10 mouse cellular contexts compared by ENCODE assay signal in genomic region chr2:129174474-129174873, GRCm38 (mm10). TPM values are rescaled to one million over a fixed set of nuclear protein-coding genes. Genes with fewer than 3 reads are reported as not detected.
DNase-seq lines count a peak whose midpoint lies in the region; ATAC-seq and TF ChIP-seq lines count a peak whose summit lies in the region.
"Had no signal": no experiment of that assay in that cellular context is flagged by ENCODE, and none has a peak within 500 bp of the region (broad histone marks: within the 10 kb centered on the region; RNA-seq: fewer than 3 reads in every experiment).

No protein-coding gene starts in this region.

- no peaks in the 10 kb centered on the region for H3K36me3 ChIP-seq in MEL (ENCODE audit: control insufficient read depth in 1 of 2, insufficient read depth in 2 of 2, low read length in 2 of 2)
- no peaks in the 10 kb centered on the region for H3K36me3 ChIP-seq in liver, embryonic 11.5 days (ENCODE audit: control insufficient read depth, insufficient read depth, low read length)
- H3K36me3 ChIP-seq: embryonic facial prominence, embryonic 15.5 days; stomach, embryonic 15.5 days had no signal

- no peaks in the 10 kb centered on the region for H3K79me2 ChIP-seq in MEL (ENCODE audit: control insufficient read depth, insufficient read depth, low read length, poor library complexity)

- H3K27ac ChIP-seq in MEL (ENCODE audit: control insufficient read depth, low read depth, low read length) = no peak overlapping the region
- no peak overlapping the region for H3K27ac ChIP-seq in liver, embryonic 11.5 days (ENCODE audit: low read depth, low read length)
- H3K27ac ChIP-seq: embryonic facial prominence, embryonic 15.5 days; stomach, embryonic 15.5 days had no signal

- peaks cover 0 to 3% of the 10 kb centered on the region in 2 experiments; a peak in 1 of 4 replicates for H3K4me1 ChIP-seq in MEL (ENCODE audit: control insufficient read depth in 1 of 2, insufficient read depth in 2 of 2, low read length in 2 of 2)
- H3K4me1 ChIP-seq in liver, embryonic 11.5 days (replicated peaks; ENCODE audit: control insufficient read depth, insufficient read depth, low read length) = 0 out of 2 replicates have a peak, but pooled peaks cover 5% of the 10 kb centered on the region
- H3K4me1 ChIP-seq: stomach, embryonic 15.5 days had no signal

- ATAC-seq in liver, embryonic 11.5 days (replicated peaks; ENCODE audit: low FRiP score) = peak; percentile 67; the same call in 1 of the 2 replicates

- no peaks in the 10 kb centered on the region for H3K9me3 ChIP-seq in MEL (replicated peaks; ENCODE audit: insufficient read depth, low read length)
- H3K9me3 ChIP-seq in liver, embryonic 11.5 days (ENCODE audit: control insufficient read depth, low read length) = no peaks in the 10 kb centered on the region
- H3K9me3 ChIP-seq: embryonic facial prominence, embryonic 15.5 days; stomach, embryonic 15.5 days had no signal

- peak; percentile 52 for TF ChIP-seq RAD21 in MEL (IDR thresholded peaks at IDR 0.05; ENCODE audit: low read depth, low read length)

- 43% methylated on average over 7 of the region's 7 CpGs for WGBS in liver, embryonic 11.5 days

- H3K27me3 ChIP-seq in MEL (ENCODE audit: control insufficient read depth in 1 of 2, insufficient read depth in 2 of 2, low read length in 2 of 2) = no peaks in the 10 kb centered on the region; a peak in 1 of 4 replicates
- no peaks in the 10 kb centered on the region for H3K27me3 ChIP-seq in liver, embryonic 11.5 days (replicated peaks; ENCODE audit: control insufficient read depth, insufficient read depth, low read length)
- H3K27me3 ChIP-seq: embryonic facial prominence, embryonic 15.5 days; stomach, embryonic 15.5 days had no signal

- H3K4me2 ChIP-seq in liver, embryonic 11.5 days = no peak overlapping the region
- H3K4me2 ChIP-seq: embryonic facial prominence, embryonic 15.5 days; stomach, embryonic 15.5 days had no signal

- DNase-seq in 3T3-L1 (ENCODE audit: low read depth, low spot score) (peak; percentile 83), MEL (ENCODE audit: low read depth, low spot score) (no peak)
- DNase-seq in cerebellum, postnatal 14 days = peak; percentile 84 to 85
- DNase-seq in gastrocnemius, postnatal 25 days = peak; percentile 22
- DNase-seq in kidney, adult 18-20 months = peak; percentile 69
- DNase-seq in liver, embryonic 11.5 days (ENCODE audit: low spot score) = no peak
- DNase-seq in retina, adult 2 months (ENCODE audit: low read depth, low spot score) = peak; percentile 52
- peak; percentile 73 for DNase-seq in thymus, postnatal 4 days

- H3K4me3 ChIP-seq in MEL (ENCODE audit: control insufficient read depth in 1 of 2, insufficient read depth in 1 of 2, low read depth in 2 of 2, low read length in 2 of 2) = no peak overlapping the region
- no peak overlapping the region for H3K4me3 ChIP-seq in liver, embryonic 11.5 days (ENCODE audit: low read depth, low read length)
- H3K4me3 ChIP-seq: embryonic facial prominence, embryonic 15.5 days; stomach, embryonic 15.5 days had no signal

- H3K9ac ChIP-seq in MEL (ENCODE audit: control insufficient read depth, low read depth, low read length, poor library complexity, severe bottlenecking) = no peak overlapping the region
- no peak overlapping the region for H3K9ac ChIP-seq in liver, embryonic 11.5 days (ENCODE audit: low read depth, low read length)
- H3K9ac ChIP-seq: embryonic facial prominence, embryonic 15.5 days; stomach, embryonic 15.5 days had no signal

- no peak for TF ChIP-seq POLR2A in MEL (IDR thresholded peaks at IDR 0.05; ENCODE audit: control insufficient read depth in 1 of 2, insufficient read depth in 1 of 2, low read depth in 1 of 2, low read length in 2 of 2, poor library complexity in 1 of 2)

- no peak for TF ChIP-seq EP300 in MEL (IDR thresholded peaks at IDR 0.05; ENCODE audit: low read depth in 1 of 2, low read length in 2 of 2)

- TF ChIP-seq CTCF in MEL (IDR thresholded peaks at IDR 0.05 in 2 of 3, conservative IDR thresholded peaks at IDR 0.05 in 1 of 3; ENCODE audit: control insufficient read depth in 1 of 3, insufficient read depth in 1 of 3, low read depth in 2 of 3, low read length in 3 of 3, poor library complexity in 1 of 3, severe bottlenecking in 1 of 3) = peak in 2 of 3 experiments; percentile 45 to 50; a peak in 4 of 6 replicates

TF ChIP-seq in MEL, 35 proteins besides CTCF, POLR2A, EP300 and RAD21:
- TF ChIP-seq SMC3 (IDR thresholded peaks at IDR 0.05; ENCODE audit: low read depth, low read length) (peak; percentile 65), E2F4 (IDR thresholded peaks at IDR 0.05; ENCODE audit: borderline replicate concordance, low read depth, low read length) (no peak), ZC3H11A (IDR thresholded peaks at IDR 0.05; ENCODE audit: low read depth, low read length) (peak; percentile 65; the same call in 1 of the 2 replicates), NELFE (IDR thresholded peaks at IDR 0.05; ENCODE audit: low read depth, low read length) (no peak)

RNA-seq across cellular contexts. Expression of gene Slc20a1, which starts 24.1 kb away (rescaled TPM):
- 44.9 and 69.4 TPM in 2 replicates for total RNA-seq in MEL (2012; rRNA removed)
- polyA plus RNA-seq in MEL (2012; ENCODE audit: insufficient read depth in 1 of 2, insufficient read length in 2 of 2, low read depth in 1 of 2, low replicate concordance in 2 of 2, missing spikeins in 1 of 2) = 10 to 100 TPM in 1 of 2 experiments, not detected in 1; 80.7 TPM
- total RNA-seq in gastrocnemius, postnatal 25 days (2021) = 10 to 100 TPM in 1 of 2 experiments, 1 to 10 TPM in 1; 5.6 to 11.5 TPM
- polyA plus RNA-seq in liver, embryonic 11.5 days (2014; fragmentation: Nextera tagmentation; extraction: Ambion mirVana) = 69.5 and 71.8 TPM in 2 replicates

RNA-seq across cellular contexts. Expression of gene Chchd5, which starts 45.0 kb away (rescaled TPM):
- 15.9 and 17.1 TPM in 2 replicates for total RNA-seq in MEL (2012; rRNA removed)
- 10 to 100 TPM in 1 of 2 experiments, not detected in 1; 23.7 TPM for polyA plus RNA-seq in MEL (2012; ENCODE audit: insufficient read depth in 1 of 2, insufficient read length in 2 of 2, low read depth in 1 of 2, low replicate concordance in 2 of 2, missing spikeins in 1 of 2)
- 1 to 10 TPM; 7.4 to 8.4 TPM for total RNA-seq in gastrocnemius, postnatal 25 days (2021)
- 18.6 and 19.5 TPM in 2 replicates for polyA plus RNA-seq in liver, embryonic 11.5 days (2014; fragmentation: Nextera tagmentation; extraction: Ambion mirVana)

Comparison
In these comparisons a context has a peak if more than half of its experiments do, and no peak if none do; other contexts are left out.
1. DNase-seq: peak in 3T3-L1 (single experiment), cerebellum, postnatal 14 days (2 of 2), gastrocnemius, postnatal 25 days (single experiment), kidney, adult 18-20 months (single experiment), retina, adult 2 months (single experiment) and thymus, postnatal 4 days (single experiment); none in MEL (single experiment) and liver, embryonic 11.5 days (single experiment).